Mouse (Mus musculus): ENCODE data around the gene Tap2. TPM values are rescaled to one million over a fixed set of nuclear protein-coding genes. Genes with fewer than 3 reads are reported as not detected.

Tap2 gene
- 6.4 and 7.5 TPM in 2 replicates for polyA plus RNA-seq (2015; fragmentation: Nextera tagmentation; extraction: Ambion mirVana)

DNA sequence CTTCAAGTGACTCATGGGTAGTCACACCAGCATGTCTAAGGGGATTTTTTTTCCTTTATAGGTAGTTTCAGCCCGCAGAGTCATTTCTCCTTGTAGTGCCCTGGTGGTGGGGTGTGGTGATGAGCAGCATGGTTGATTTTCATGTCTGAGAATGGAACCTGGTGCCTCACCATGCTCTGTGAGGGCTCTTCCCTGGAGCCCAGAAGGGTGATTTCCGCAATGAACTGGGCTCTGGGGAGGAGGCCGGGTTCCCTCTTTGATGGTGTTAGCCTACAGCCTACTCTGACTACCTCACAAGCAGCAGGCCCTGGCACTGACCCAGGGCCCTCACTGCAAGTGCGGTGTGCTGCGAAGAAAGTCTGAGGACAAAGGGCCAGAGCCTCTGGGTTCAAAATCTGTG is at the start of gene Tap2:
Tap2 (plus strand) TSS at position 84 of the 400 bp plus-strand sequence.
- H3K36me3 ChIP-seq = no peaks in the 10 kb centered on the region
- H3K27me3 ChIP-seq = peaks cover 52% of the 10 kb centered on the region
- peak within 1 kb of the TSS; percentile 79 for H3K4me2 ChIP-seq (replicated peaks)
- peak within 1 kb of the TSS; percentile 62 for H3K4me3 ChIP-seq (replicated peaks)
- 66% methylated on average over 5 of the region's 5 CpGs for whole genome bisulfite sequencing
- H3K4me1 ChIP-seq = peaks cover 8% of the 10 kb centered on the region
- H3K27ac ChIP-seq (replicated peaks) = no peak within 1 kb of the TSS
- peak within 1 kb of the TSS; percentile 35; the same call in 1 of the 2 replicates for H3K9ac ChIP-seq
- no peaks in the 10 kb centered on the region for H3K9me3 ChIP-seq (replicated peaks)
- ATAC-seq (ENCODE audit: insufficient number of reproducible peaks, low FRiP score, low TSS enrichment, low read depth) = no peak

DNA sequence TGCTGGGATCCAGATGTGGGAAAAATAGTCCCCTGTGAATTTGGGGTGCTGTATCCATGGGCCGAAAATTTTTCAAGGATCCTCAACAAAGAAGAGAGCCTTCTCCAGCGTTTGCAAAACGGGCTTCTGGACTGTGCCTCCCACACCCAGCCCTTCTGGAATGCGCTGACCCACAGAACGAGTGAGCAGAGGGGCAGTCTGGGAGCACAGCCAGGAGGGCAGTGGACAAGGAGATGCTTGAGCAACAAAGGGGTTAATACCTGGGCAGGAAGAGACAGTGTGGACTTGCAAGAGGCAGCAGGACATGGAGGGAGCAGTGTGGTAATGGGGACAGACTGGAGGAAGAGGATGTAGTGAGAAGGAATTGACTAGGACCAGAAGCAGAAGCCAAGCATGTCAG is 47.8 kb upstream of the Tap2 start:
- no peaks in the 10 kb centered on the region for H3K9me3 ChIP-seq (replicated peaks)
- no peak for ATAC-seq (ENCODE audit: insufficient number of reproducible peaks, low FRiP score, low TSS enrichment, low read depth)
- H3K9ac ChIP-seq = no peak overlapping the region
- H3K27me3 ChIP-seq = no peaks in the 10 kb centered on the region
- H3K4me2 ChIP-seq (replicated peaks) = no peak overlapping the region
- no peak overlapping the region for H3K27ac ChIP-seq (replicated peaks)
- H3K4me3 ChIP-seq (replicated peaks) = no peak overlapping the region
- WGBS = 36% methylated on average over 5 of the region's 5 CpGs
- H3K4me1 ChIP-seq = no peaks in the 10 kb centered on the region
- no peaks in the 10 kb centered on the region for H3K36me3 ChIP-seq

DNA sequence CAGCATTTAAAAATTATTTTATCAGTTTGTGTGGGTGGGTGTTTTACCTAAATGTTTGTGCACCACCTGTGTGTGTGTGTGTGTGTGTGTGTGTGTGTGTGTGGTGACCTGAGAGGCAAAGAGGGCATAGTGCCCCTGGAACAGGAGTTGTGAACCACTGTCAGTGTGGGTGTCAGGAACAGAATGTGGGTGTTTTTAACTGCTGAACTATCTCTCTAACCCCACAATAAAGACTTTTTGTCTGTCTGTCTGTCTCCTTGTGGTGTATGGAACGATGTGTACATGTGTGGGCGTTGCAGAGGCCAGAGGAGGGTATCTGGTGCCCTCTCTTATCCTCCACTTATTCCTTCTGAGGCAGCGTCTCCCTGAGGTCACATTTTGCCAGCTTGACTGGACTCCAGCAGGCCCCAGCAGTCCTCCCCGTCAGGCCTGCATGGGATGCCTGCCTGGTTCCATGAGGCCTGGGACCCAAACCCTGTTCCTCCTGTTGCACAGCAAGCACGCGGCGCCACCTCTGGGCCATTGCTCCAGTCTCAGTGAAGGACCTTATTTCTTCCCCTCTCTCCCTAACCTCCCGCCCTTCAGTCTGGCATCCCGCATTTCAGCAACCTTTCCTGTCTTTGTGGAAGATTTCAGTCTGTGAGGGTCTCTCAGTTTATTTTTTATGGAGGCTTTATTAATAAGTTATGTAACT is 39.0 kb upstream of the Tap2 start:
- H3K36me3 ChIP-seq = no peaks in the 10 kb centered on the region
- H3K9ac ChIP-seq = no peak overlapping the region
- no peaks in the 10 kb centered on the region; the same call in 1 of the 2 replicates for H3K27me3 ChIP-seq
- no peak overlapping the region for H3K4me3 ChIP-seq (replicated peaks)
- H3K4me1 ChIP-seq = no peaks in the 10 kb centered on the region
- H3K27ac ChIP-seq (replicated peaks) = no peak overlapping the region
- WGBS = 42% methylated on average over 9 of the region's 9 CpGs
- no peak overlapping the region for H3K4me2 ChIP-seq (replicated peaks)
- ATAC-seq (ENCODE audit: insufficient number of reproducible peaks, low FRiP score, low TSS enrichment, low read depth) = no peak
- H3K9me3 ChIP-seq (replicated peaks) = no peaks in the 10 kb centered on the region

DNA sequence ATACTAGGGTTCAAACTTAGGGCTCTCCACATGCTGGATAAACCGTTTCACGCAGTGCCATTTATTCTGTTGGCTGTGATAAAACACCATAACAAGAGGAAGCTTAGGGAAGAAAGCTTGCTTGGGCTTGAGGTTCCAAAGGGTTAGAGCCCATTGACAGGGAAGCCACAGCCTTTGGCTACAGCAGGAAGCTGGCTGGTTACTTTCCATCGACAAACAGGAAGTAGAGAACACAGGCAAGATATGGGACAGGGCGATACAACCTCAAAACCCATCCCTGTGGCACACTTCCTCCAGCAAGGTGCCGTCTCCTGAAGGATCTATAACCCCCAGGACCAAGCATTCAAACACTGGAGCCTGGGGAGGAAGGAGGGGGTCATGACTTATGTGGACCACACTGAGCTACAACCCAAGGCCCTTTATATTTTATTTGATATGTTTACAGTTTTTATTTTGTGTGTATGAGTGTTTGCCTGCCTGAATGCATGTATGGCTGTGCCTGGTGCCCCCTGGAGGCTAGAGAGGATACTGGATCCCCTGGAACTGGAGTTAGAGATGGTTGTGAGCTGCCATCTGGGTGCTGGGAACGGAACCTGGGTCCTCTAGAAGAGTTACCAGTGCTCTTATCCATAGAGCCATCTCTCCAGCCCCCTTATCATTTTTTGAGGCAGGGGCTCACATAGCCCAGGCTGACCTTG is 38.1 kb upstream of the Tap2 start:
- no peak overlapping the region for H3K27ac ChIP-seq (replicated peaks)
- H3K9me3 ChIP-seq (replicated peaks) = no peaks in the 10 kb centered on the region
- WGBS = 83% methylated on average over 6 of the region's 6 CpGs
- no peaks in the 10 kb centered on the region; the same call in 1 of the 2 replicates for H3K27me3 ChIP-seq
- ATAC-seq (ENCODE audit: insufficient number of reproducible peaks, low FRiP score, low TSS enrichment, low read depth) = no peak
- no peak overlapping the region for H3K4me2 ChIP-seq (replicated peaks)
- H3K4me1 ChIP-seq = no peaks in the 10 kb centered on the region
- no peaks in the 10 kb centered on the region for H3K36me3 ChIP-seq
- H3K9ac ChIP-seq = no peak overlapping the region
- H3K4me3 ChIP-seq (replicated peaks) = no peak overlapping the region

DNA sequence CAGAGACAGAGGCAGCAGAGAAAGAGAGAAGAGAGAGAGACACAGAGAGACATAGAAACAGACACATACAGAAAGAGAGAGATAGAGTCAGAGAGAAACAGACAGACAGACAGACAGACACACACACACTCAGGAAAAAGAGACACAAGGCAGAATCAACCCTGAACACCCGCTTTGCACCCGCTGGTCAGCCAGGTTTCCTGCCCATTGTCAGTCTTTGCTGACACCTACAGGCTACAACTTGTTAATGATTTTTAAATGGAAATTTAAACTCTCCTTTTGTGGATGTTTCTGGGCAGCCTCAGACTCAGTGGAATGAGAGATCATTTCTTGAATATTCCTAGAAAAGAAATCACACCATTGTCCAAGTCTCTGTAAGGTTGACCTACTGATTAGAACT is 34.0 kb upstream of the Tap2 start:
- Histone ChIP-seq H3K4me2 (replicated peaks) (no peak overlapping the region), H3K4me1 (no peaks in the 10 kb centered on the region), H3K4me3 (replicated peaks) (no peak overlapping the region), H3K9ac (no peak overlapping the region), H3K27ac (replicated peaks) (no peak overlapping the region), H3K36me3 (no peaks in the 10 kb centered on the region), H3K27me3 (no peaks in the 10 kb centered on the region), H3K9me3 (replicated peaks) (no peaks in the 10 kb centered on the region)
- WGBS = 0% methylated on average over 2 of the region's 2 CpGs
- ATAC-seq (ENCODE audit: insufficient number of reproducible peaks, low FRiP score, low TSS enrichment, low read depth) = no peak

DNA sequence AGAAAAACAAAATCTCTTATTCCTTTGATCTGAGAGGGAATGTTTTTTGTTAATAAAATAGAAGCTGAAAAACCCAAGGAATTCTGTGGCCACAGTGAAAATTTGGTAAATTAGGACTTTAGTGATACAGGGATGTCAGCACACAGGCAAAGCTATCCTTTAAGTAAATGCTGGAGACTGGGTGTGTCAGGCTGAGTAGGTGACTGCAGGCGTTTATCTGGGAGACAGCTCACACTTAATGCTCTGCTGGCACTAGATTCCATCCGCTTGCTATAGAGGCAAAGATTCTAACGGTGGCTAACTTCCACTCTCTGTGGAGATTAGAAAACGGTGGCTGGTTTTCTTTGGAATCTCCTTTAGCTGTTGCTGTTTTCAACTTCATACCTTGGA is 32.8 kb upstream of the Tap2 start:
- Histone ChIP-seq H3K27ac (replicated peaks) (no peak overlapping the region), H3K9ac (no peak overlapping the region), H3K27me3 (no peaks in the 10 kb centered on the region), H3K9me3 (replicated peaks) (no peaks in the 10 kb centered on the region), H3K36me3 (no peaks in the 10 kb centered on the region), H3K4me1 (no peaks in the 10 kb centered on the region), H3K4me2 (replicated peaks) (no peak overlapping the region), H3K4me3 (replicated peaks) (no peak overlapping the region)
- ATAC-seq (ENCODE audit: insufficient number of reproducible peaks, low FRiP score, low TSS enrichment, low read depth) = no peak
- WGBS = 28% methylated on average over 4 of the region's 4 CpGs

DNA sequence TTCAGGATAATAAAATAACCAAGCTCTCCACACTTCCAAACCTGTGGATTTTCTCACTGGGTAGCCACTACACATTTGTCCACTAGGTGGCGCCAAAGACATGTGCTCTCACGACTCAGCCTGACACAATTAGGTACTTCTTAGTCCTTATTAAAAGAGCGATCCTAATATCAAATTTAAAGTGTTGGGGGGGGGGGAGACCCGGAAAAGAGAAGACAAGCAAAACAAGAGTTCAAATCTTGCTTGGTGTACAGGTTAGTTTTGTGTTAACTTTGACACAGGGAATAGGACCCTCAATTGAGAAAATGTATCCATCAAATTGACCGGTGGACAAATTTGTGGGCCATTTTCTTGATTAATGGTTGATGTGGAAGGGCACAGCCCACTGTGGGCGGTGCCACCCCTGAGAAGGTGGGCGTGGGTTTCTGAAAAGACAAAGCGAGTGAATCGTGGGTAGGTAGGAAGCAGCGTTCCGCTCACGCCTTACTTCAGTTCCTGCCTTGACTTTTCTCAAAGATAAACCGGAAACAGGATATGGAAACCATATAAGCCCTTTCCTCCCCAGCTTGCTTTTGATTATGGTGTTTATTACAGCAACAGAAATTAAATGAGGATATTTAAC is 32.3 kb upstream of the Tap2 start:
- Histone ChIP-seq H3K4me3 (replicated peaks) (no peak overlapping the region), H3K4me2 (replicated peaks) (no peak overlapping the region), H3K27ac (replicated peaks) (no peak overlapping the region), H3K9me3 (replicated peaks) (no peaks in the 10 kb centered on the region), H3K36me3 (no peaks in the 10 kb centered on the region), H3K27me3 (no peaks in the 10 kb centered on the region), H3K4me1 (no peaks in the 10 kb centered on the region), H3K9ac (no peak overlapping the region)
- ATAC-seq (ENCODE audit: insufficient number of reproducible peaks, low FRiP score, low TSS enrichment, low read depth) = no peak
- 35% methylated on average over 13 of the region's 13 CpGs for WGBS

DNA sequence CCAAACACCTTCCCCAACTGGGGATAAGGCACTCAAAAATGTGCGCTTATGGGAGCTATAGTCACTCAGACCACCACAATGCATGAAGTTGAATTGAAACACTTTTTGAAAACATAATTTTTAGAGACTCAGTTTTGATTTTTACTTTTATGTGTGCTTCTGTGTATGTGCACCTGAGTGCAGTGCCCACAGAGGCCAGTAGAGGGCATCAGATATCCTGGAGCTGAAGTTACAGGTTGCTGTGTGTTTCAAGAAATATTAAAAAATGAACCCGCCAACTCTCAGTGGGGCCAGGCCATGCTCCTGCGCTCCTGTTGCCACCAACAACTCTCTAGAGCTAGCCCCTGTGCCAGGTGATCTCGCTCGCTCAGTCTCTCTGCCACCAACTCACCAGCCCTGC is 30.8 kb upstream of the Tap2 start:
- no peak for ATAC-seq (ENCODE audit: insufficient number of reproducible peaks, low FRiP score, low TSS enrichment, low read depth)
- Histone ChIP-seq H3K27me3 (no peaks in the 10 kb centered on the region), H3K4me2 (replicated peaks) (no peak overlapping the region), H3K4me1 (no peaks in the 10 kb centered on the region), H3K9ac (no peak overlapping the region), H3K4me3 (replicated peaks) (no peak overlapping the region), H3K27ac (replicated peaks) (no peak overlapping the region), H3K36me3 (no peaks in the 10 kb centered on the region), H3K9me3 (replicated peaks) (no peaks in the 10 kb centered on the region)
- 94% methylated on average over 5 of the region's 5 CpGs for WGBS

DNA sequence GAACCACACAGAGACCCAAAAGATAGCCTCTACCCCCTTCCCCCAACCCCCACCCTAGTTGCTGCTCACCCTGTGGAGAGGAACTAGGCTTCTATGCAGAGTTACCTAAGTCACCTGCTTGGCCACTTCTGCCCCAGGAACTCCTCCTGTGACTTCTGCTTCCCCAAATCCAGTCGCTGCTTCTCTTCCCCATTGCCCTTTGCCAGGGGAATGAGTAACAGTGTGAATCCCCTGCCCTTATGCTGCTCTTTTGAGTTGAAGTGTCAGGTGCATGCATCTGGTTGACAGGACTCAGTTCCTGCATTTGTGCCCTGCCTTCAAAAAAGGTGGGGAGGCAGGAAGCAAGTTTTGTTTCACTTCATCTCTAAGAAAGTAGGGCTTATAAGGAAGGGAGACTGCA is 29.3 kb upstream of the Tap2 start:
- no peak overlapping the region for H3K4me3 ChIP-seq (replicated peaks)
- no peak overlapping the region for H3K4me2 ChIP-seq (replicated peaks)
- H3K36me3 ChIP-seq = no peaks in the 10 kb centered on the region
- H3K27me3 ChIP-seq = no peaks in the 10 kb centered on the region
- no peak overlapping the region for H3K27ac ChIP-seq (replicated peaks)
- no peak for ATAC-seq (ENCODE audit: insufficient number of reproducible peaks, low FRiP score, low TSS enrichment, low read depth)
- H3K9me3 ChIP-seq (replicated peaks) = no peaks in the 10 kb centered on the region
- 69% methylated on average over 1 of the region's 1 CpGs for WGBS
- no peak overlapping the region for H3K9ac ChIP-seq
- no peaks in the 10 kb centered on the region for H3K4me1 ChIP-seq

DNA sequence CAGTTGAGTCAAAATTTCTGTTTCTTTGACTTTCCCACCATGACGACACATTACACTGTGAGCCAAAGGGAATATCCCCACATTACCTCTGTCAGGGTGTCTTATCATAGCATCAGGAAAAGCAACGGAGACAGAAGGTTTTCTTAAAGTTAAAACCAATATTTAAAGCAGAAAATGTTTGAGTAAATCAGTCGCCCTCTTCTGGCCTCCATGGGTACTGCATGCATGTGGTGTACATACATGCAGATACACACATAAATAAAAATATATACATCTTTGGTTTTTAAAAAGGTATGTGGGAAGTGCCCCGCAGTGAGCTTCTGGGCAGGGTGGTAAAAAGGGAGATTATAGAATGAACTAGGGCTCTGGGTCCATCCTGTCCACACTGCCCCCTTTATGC is 26.1 kb upstream of the Tap2 start:
- no peaks in the 10 kb centered on the region for H3K4me1 ChIP-seq
- H3K27ac ChIP-seq (replicated peaks) = no peak overlapping the region
- no peaks in the 10 kb centered on the region for H3K9me3 ChIP-seq (replicated peaks)
- H3K36me3 ChIP-seq = no peaks in the 10 kb centered on the region
- H3K9ac ChIP-seq = no peak overlapping the region
- WGBS = 71% methylated on average over 4 of the region's 4 CpGs
- H3K4me2 ChIP-seq (replicated peaks) = no peak overlapping the region
- no peak for ATAC-seq (ENCODE audit: insufficient number of reproducible peaks, low FRiP score, low TSS enrichment, low read depth)
- no peak overlapping the region for H3K4me3 ChIP-seq (replicated peaks)
- H3K27me3 ChIP-seq = no peaks in the 10 kb centered on the region

DNA sequence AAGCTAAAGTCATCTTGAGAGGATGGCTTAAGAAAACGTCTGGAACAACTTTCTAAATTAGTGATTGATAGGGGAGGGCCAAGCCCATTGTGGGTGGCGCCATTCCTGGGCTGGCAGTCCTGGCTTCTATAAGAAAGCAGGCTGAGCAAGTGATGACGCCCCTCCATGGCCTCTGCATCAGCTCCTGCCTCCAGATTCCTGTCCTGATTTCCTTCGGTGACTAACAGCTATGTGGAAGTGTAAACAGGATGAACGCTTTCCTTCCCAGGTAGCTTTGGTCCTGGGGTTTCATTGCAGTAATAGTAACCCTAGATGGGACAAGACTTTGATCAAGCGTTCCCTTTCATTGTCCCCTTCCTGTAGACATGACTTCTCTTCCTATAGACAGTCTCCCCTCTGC is 24.3 kb upstream of the Tap2 start:
- Histone ChIP-seq H3K9me3 (replicated peaks) (no peaks in the 10 kb centered on the region), H3K9ac (no peak overlapping the region), H3K4me1 (no peaks in the 10 kb centered on the region), H3K27ac (replicated peaks) (no peak overlapping the region), H3K27me3 (peaks cover 7% of the 10 kb centered on the region), H3K4me3 (replicated peaks) (no peak overlapping the region), H3K36me3 (no peaks in the 10 kb centered on the region), H3K4me2 (replicated peaks) (no peak overlapping the region)
- ATAC-seq (ENCODE audit: insufficient number of reproducible peaks, low FRiP score, low TSS enrichment, low read depth) = no peak
- 60% methylated on average over 6 of the region's 6 CpGs for WGBS
